34 mouse cellular contexts compared by ENCODE assay signal in the genomic region with DNA sequence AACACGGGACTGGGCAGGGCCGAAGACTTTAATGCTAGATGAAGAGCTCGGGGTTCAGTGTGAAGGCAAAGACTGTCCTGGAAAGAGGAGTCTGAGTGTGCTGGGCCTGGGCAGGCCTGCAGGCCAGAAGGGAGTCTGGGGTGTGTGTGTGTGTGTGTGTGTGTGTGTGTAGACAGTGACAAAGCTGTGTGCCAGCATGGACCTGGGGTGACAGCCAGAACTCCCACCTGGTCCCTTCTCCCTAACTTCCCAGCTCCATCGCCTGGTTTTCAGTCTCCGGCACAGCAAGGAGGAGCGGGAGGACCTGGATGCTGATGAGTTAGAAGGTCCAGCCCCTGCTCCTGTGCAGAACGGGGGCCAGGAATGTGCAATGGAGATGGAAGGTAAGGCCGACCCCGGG. TPM values are rescaled to one million over a fixed set of nuclear protein-coding genes. Genes with fewer than 3 reads are reported as not detected.
DNase-seq lines count a peak whose midpoint lies in the region; ATAC-seq lines count a peak whose summit lies in the region.
"Had no signal": no experiment of that assay in that cellular context is flagged by ENCODE, and none has a peak within 500 bp of the region (broad histone marks: within the 10 kb centered on the region; RNA-seq: fewer than 3 reads in every experiment).

No protein-coding gene starts in this region.

- no peaks in the 10 kb centered on the region for H3K9me3 ChIP-seq in liver, embryonic 13.5 days (replicated peaks)
- H3K9me3 ChIP-seq: embryonic facial prominence, embryonic 12.5 days; forebrain, embryonic 12.5 days; G1E; heart, embryonic 12.5 days; hindbrain, embryonic 13.5 days; neural tube, embryonic 15.5 days had no signal

- ATAC-seq in cerebellum, adult (ENCODE audit: insufficient number of reproducible peaks, low FRiP score, low TSS enrichment) = no peak
- no peak for ATAC-seq in liver, embryonic 13.5 days (ENCODE audit: low read depth)

- H3K4me2 ChIP-seq in liver, embryonic 13.5 days = peak overlapping the region; percentile 53
- H3K4me2 ChIP-seq: embryonic facial prominence, embryonic 12.5 days; forebrain, embryonic 12.5 days; hindbrain, embryonic 13.5 days; neural tube, embryonic 15.5 days had no signal

- no peak overlapping the region for H3K4me3 ChIP-seq in liver, embryonic 13.5 days (replicated peaks)
- H3K4me3 ChIP-seq: embryonic facial prominence, embryonic 12.5 days; forebrain, embryonic 12.5 days; heart, embryonic 12.5 days; hindbrain, embryonic 13.5 days; neural tube, embryonic 15.5 days had no signal

- peaks cover 60% of the 10 kb centered on the region for H3K36me3 ChIP-seq in liver, embryonic 13.5 days

- peaks cover under 1% of the 10 kb centered on the region; the same call in 1 of the 2 replicates for H3K27me3 ChIP-seq in liver, embryonic 13.5 days
- H3K27me3 ChIP-seq: embryonic facial prominence, embryonic 12.5 days; forebrain, embryonic 12.5 days; heart, embryonic 12.5 days; hindbrain, embryonic 13.5 days; neural tube, embryonic 15.5 days had no signal

- WGBS in liver, embryonic 13.5 days (ENCODE audit: insufficient replicate concordance) = 92% methylated on average over 9 of the region's 9 CpGs

- peak; percentile 57 for DNase-seq in cerebellum, adult 11-12 months
- peak; percentile 32 to 36 for DNase-seq in cerebellum, adult 18-20 months
- DNase-seq in cerebellum, postnatal 10 days = peak; percentile 55 to 58
- DNase-seq in liver, embryonic 13.5 days = no peak
- no peak for DNase-seq in heart, adult 18-20 months
- DNase-seq in retina, embryonic 14.5 days (ENCODE audit: low spot score) = no peak
- no peak for DNase-seq in thymus, postnatal 4 days
- DNase-seq: adrenal gland, postnatal 25 days; embryo, embryonic 11 days; gastrocnemius, postnatal 10 days; heart, adult 11 months; heart, postnatal 4 days; kidney, adult 8-10 months; kidney, postnatal 4 days; left cerebral cortex, postnatal 4 days; lung, adult 2 months; lung, postnatal 10 days; midbrain, embryonic 14.5 days; right cerebral cortex, postnatal 4 days; thymus, adult 18-20 months; thymus, postnatal 25 days had no signal

- no peak overlapping the region for H3K9ac ChIP-seq in liver, embryonic 13.5 days
- H3K9ac ChIP-seq: embryonic facial prominence, embryonic 12.5 days; forebrain, embryonic 12.5 days; heart, embryonic 12.5 days; hindbrain, embryonic 13.5 days; neural tube, embryonic 15.5 days had no signal

- H3K4me1 ChIP-seq in liver, embryonic 13.5 days (replicated peaks) = peaks cover 37% of the 10 kb centered on the region
- H3K4me1 ChIP-seq: embryonic facial prominence, embryonic 12.5 days; forebrain, embryonic 12.5 days; hindbrain, embryonic 13.5 days; neural tube, embryonic 15.5 days had no signal

- peak overlapping the region; percentile 87 for H3K27ac ChIP-seq in liver, embryonic 13.5 days
- H3K27ac ChIP-seq: embryonic facial prominence, embryonic 12.5 days; forebrain, embryonic 12.5 days; hindbrain, embryonic 13.5 days; kidney, postnatal 0 days; macrophage; neural tube, embryonic 15.5 days; stomach, postnatal 0 days had no signal

RNA-seq across cellular contexts. Expression of a gene that starts 6.0 kb away (rescaled TPM):
- 1.6 and 2.4 TPM in 2 replicates for polyA plus RNA-seq in liver, embryonic 13.5 days (2015; fragmentation: Nextera tagmentation; extraction: Ambion mirVana)
- not detected for total RNA-seq in heart, adult 18-20 months (2021)
- total RNA-seq: adrenal gland, postnatal 25 days; gastrocnemius, postnatal 10 days; heart, postnatal 4 days; layer of hippocampus, adult 8-10 months; layer of hippocampus, postnatal 25 days; left cerebral cortex, postnatal 4 days had no signal
- polyA plus RNA-seq: forebrain, embryonic 12.5 days; hindbrain, embryonic 13.5 days; intestine, embryonic 16.5 days; midbrain, embryonic 14.5 days had no signal

RNA-seq across cellular contexts. Expression of a gene that starts 24.9 kb away (rescaled TPM):
- polyA plus RNA-seq in liver, embryonic 13.5 days (2015; fragmentation: Nextera tagmentation; extraction: Ambion mirVana) = 14.3 and 17.8 TPM in 2 replicates
- total RNA-seq in heart, adult 18-20 months (2021) = 10 to 100 TPM; 13.2 to 13.8 TPM

RNA-seq across cellular contexts. Expression of a gene that starts 26.5 kb away (rescaled TPM):
- 16.7 and 21.4 TPM in 2 replicates for polyA plus RNA-seq in liver, embryonic 13.5 days (2015; fragmentation: Nextera tagmentation; extraction: Ambion mirVana)
- 1 to 10 TPM; 5.4 to 5.6 TPM for total RNA-seq in heart, adult 18-20 months (2021)

RNA-seq across cellular contexts. Expression of a gene that starts 33.7 kb away (rescaled TPM):
- 1.9 and 2.8 TPM in 2 replicates for polyA plus RNA-seq in liver, embryonic 13.5 days (2015; fragmentation: Nextera tagmentation; extraction: Ambion mirVana)
- total RNA-seq in heart, adult 18-20 months (2021) = 1 to 10 TPM; 2.6 to 2.8 TPM

RNA-seq across cellular contexts. Expression of a gene that starts 34.4 kb away (rescaled TPM):
- 8.3 and 8.4 TPM in 2 replicates for polyA plus RNA-seq in liver, embryonic 13.5 days (2015; fragmentation: Nextera tagmentation; extraction: Ambion mirVana)
- 1 to 10 TPM; 7.4 to 8.6 TPM for total RNA-seq in heart, adult 18-20 months (2021)

Comparison
In these comparisons a context has a peak if more than half of its experiments do, and no peak if none do; other contexts are left out.
1. DNase-seq: peak in cerebellum, adult 11-12 months (single experiment), cerebellum, adult 18-20 months (2 of 2) and cerebellum, postnatal 10 days (2 of 2); none in liver, embryonic 13.5 days (single experiment), heart, adult 18-20 months (0 of 2), retina, embryonic 14.5 days (single experiment) and thymus, postnatal 4 days (single experiment).